Mouse (Mus musculus) limb, embryonic 10.5 days (tissue): ENCODE data around the gene Tk1. TPM values are rescaled to one million over a fixed set of nuclear protein-coding genes. Genes with fewer than 3 reads are reported as not detected.

ENCODE experiments used
- DNase-seq: peaks from one replicate; pipeline ENCODE4 v3.0.0-alpha.2; 2017; ENCODE audit warnings: low spot score
- H3K27ac ChIP-seq: fragments of 300-500 bp; sonication (generic); 2 replicates; pipeline ENCODE4 v1.5.1; 2016; ENCODE audit warnings: mild to moderate bottlenecking
- H3K27me3 ChIP-seq: fragments of 300-500 bp; sonication (generic); 2 replicates; pipeline ENCODE4 v1.6.1; 2016; ENCODE audit warnings: low read depth, mild to moderate bottlenecking; ENCODE audit not compliant: poor library complexity, severe bottlenecking
- H3K36me3 ChIP-seq: fragments of 300-500 bp; sonication (generic); 2 replicates; pipeline ENCODE4 v1.6.1; 2016; ENCODE audit warnings: mild to moderate bottlenecking, moderate library complexity
- H3K4me1 ChIP-seq: fragments of 300-500 bp; sonication (generic); 2 replicates; pipeline ENCODE4 v1.6.1; 2016
- H3K4me3 ChIP-seq: fragments of 300-500 bp; sonication (generic); 2 replicates; pipeline ENCODE4 v1.5.1; 2016; ENCODE audit warnings: mild to moderate bottlenecking, moderate library complexity
- H3K9me3 ChIP-seq: fragments of 300-500 bp; sonication (generic); replicated peaks from 2 replicates; pipeline ENCODE4 v1.6.1; 2016; ENCODE audit warnings: mild to moderate bottlenecking
- WGBS: fragments of 180-500 bp; shearing (Covaris S2); methylation state at CpG from one replicate; pipeline ENCODE4 v1.1.7; 2016; 5-methylcytosine and 5-hydroxymethylcytosine counted together
- polyA plus RNA-seq: library from polyadenylated mRNA; unstranded; fragments of >200 nt; fragmentation: Nextera tagmentation; extraction: Ambion mirVana; gene quantifications from 2 replicates; pipeline ENCODE4 v1.2.1, GENCODE M21; 2016

The Tk1 gene
- polyA plus RNA-seq, 1 experiment from 2014 or later, result 170 TPM

DNA sequence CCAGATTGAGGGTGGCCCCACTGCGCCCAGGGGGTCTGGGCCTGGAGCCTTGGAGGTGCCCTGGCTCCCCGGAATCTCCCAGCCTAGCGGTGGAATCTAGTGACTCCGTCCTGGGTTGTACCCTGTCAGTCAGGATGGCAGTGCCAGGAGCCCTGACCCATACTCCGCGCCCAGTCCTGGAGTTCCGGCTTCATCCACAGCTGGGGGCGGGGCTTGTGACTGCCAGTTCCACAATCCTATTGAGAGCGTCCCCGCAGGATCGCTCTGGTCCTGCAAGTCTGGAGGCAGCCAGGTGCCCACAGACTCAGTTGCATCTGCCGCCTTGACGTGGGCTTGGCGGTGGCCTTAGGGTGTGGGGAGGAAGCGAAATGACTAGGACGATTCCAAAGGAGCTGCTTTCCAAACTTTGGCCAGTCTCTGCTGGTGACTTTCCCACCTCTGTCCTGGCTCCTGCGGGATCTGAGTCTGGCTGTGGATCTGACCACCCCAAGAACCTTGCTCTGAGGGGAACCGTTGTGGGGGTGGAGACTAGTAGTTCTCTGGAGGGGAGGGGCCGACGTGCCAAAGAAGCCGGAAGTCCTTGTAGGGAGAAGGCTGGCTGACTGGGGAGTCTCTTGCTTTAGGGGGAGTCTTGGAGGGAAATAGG, 15.4 kb downstream of the Tk1 start:
- peak overlapping the region; percentile 72 for H3K4me3 ChIP-seq
- peak; percentile 84 for DNase-seq
- H3K36me3 ChIP-seq, result peaks cover 44% of the 10 kb centered on the region
- H3K27me3 ChIP-seq, result no peaks in the 10 kb centered on the region
- H3K9me3 ChIP-seq, result no peaks in the 10 kb centered on the region
- H3K4me1 ChIP-seq, result peaks cover 27% of the 10 kb centered on the region
- WGBS, result under 1% methylated on average over 21 of the region's 21 CpGs
- H3K27ac ChIP-seq, result peak overlapping the region; percentile 75

GRCm38 (mm10) chr11:117809407-117810311, 16.2 kb downstream of the Tk1 start, which contains the start of the genes Gm20708 and Syngr2:
Gene Gm20708, plus strand, starts transcription at chr11:117809668.
Gene Syngr2, plus strand, starts transcription at chr11:117809668.
- peaks cover 27% of the 10 kb centered on the region for H3K4me1 ChIP-seq
- H3K9me3 ChIP-seq, result no peaks in the 10 kb centered on the region
- under 1% methylated on average over 75 of the region's 75 CpGs for WGBS
- peak within 1 kb of the TSS; percentile 72 for H3K4me3 ChIP-seq
- no peaks in the 10 kb centered on the region for H3K27me3 ChIP-seq
- peak within 1 kb of the TSS; percentile 75 for H3K27ac ChIP-seq
- peak; percentile 88 for DNase-seq
- H3K36me3 ChIP-seq, result peaks cover 35% of the 10 kb centered on the region

- Histone ChIP-seq H3K27me3 (no peaks in the 10 kb centered on the region), H3K9me3 (no peaks in the 10 kb centered on the region), H3K27ac (no peak overlapping the region), H3K36me3 (peaks cover 6% of the 10 kb centered on the region; the same call in 1 of the 2 replicates), H3K4me1 (peaks cover 33% of the 10 kb centered on the region), H3K4me3 (no peak overlapping the region)
- 95% methylated on average over 6 of the region's 6 CpGs for WGBS
- no peak for DNase-seq
Observed at GRCm38 (mm10) chr11:117806781-117807180, 19.1 kb downstream of the Tk1 start.

DNA sequence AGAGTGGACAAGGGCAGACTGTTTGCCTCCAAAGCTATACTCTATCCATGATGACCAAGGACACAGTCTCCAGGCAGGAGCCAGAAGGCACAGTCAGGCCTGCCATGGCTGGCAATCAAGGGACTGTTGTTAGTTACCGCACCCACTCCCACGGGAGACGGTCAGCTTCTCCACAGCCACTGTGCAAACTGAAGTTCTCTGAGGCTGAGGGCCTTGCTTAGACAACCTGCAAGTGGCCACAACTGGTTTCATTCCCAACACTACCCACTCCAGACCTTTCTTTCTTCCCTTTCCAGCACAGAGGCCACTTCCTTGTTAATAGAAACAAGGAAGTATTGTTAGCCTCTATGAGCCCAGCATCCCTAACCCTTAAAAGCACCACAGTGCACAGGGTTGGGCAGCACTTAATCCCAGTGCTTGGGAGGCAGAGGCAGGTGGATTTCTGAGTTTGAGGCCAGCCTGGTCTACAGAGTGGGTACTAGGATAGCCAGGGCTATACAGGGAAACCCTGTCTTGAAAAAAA, 22.7 kb downstream of the Tk1 start:
- H3K27ac ChIP-seq, result 0 out of 2 replicates have a peak overlapping the region, but pooled peaks have one; percentile 25
- WGBS, result 94% methylated on average over 3 of the region's 3 CpGs
- DNase-seq, result no peak
- no peak overlapping the region for H3K4me3 ChIP-seq
- no peaks in the 10 kb centered on the region for H3K9me3 ChIP-seq
- peaks cover 19% of the 10 kb centered on the region for H3K4me1 ChIP-seq
- no peaks in the 10 kb centered on the region for H3K27me3 ChIP-seq
- no peaks in the 10 kb centered on the region for H3K36me3 ChIP-seq

DNA sequence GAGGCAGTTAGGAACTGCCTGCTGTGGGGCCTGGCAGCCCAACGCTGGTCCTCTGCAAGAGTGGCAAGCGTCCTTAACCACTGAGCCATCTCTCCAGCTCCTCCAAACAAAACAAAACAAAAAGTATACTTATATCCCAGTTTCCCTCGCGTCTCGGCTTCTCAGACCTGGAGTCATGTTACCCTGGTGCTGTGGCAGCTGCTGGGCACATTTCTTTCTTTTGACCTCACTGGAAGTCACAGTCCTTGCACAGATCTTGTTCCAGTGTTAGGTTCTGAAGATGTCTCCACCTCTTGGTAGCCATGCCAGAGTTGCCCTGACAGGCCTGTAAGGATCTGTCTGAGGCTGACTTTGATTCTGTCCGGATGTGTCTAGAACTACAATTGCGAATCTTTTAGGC, 24.2 kb downstream of the Tk1 start:
- Histone ChIP-seq H3K9me3 (no peaks in the 10 kb centered on the region), H3K4me1 (peaks cover 33% of the 10 kb centered on the region), H3K27me3 (peaks cover 5% of the 10 kb centered on the region; the same call in 1 of the 2 replicates), H3K27ac (0 out of 2 replicates have a peak overlapping the region, but pooled peaks have one; percentile 5), H3K36me3 (no peaks in the 10 kb centered on the region), H3K4me3 (no peak overlapping the region)
- no peak for DNase-seq
- 76% methylated on average over 7 of the region's 7 CpGs for WGBS

GRCm38 (mm10) chr11:117800038-117800437, 25.9 kb downstream of the Tk1 start:
- Histone ChIP-seq H3K4me1 (peaks cover 33% of the 10 kb centered on the region), H3K27me3 (peaks cover 5% of the 10 kb centered on the region; the same call in 1 of the 2 replicates), H3K36me3 (no peaks in the 10 kb centered on the region), H3K4me3 (no peak overlapping the region), H3K9me3 (no peaks in the 10 kb centered on the region), H3K27ac (no peak overlapping the region)
- WGBS, result 88% methylated on average over 7 of the region's 7 CpGs
- no peak for DNase-seq

DNA sequence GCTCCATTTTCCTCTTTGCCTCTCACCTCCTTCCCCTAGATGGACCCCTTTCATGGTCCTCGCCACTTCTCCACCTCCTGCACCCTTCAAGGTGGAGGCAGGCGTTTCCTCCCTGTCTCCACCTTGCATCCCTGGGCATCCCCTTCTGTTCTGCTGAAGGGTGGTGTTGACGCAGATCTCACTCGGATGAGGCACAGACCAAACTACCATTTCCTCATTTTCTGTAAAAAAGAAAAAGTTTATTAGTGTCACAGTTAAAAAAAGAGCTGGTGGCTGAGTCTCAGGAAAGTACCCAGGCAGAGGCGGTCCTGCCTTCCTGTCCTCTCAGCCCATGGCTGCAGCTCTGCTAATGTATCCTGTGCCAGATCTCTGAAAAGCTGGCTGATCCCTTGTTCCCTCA, 26.7 kb downstream of the Tk1 start:
- Histone ChIP-seq H3K9me3 (no peaks in the 10 kb centered on the region), H3K4me3 (no peak overlapping the region), H3K4me1 (peaks cover 39% of the 10 kb centered on the region), H3K36me3 (no peaks in the 10 kb centered on the region), H3K27me3 (peaks cover 5% of the 10 kb centered on the region; the same call in 1 of the 2 replicates), H3K27ac (peak overlapping the region; percentile 53; the same call in 1 of the 2 replicates)
- 62% methylated on average over 5 of the region's 5 CpGs for WGBS
- no peak for DNase-seq

DNA sequence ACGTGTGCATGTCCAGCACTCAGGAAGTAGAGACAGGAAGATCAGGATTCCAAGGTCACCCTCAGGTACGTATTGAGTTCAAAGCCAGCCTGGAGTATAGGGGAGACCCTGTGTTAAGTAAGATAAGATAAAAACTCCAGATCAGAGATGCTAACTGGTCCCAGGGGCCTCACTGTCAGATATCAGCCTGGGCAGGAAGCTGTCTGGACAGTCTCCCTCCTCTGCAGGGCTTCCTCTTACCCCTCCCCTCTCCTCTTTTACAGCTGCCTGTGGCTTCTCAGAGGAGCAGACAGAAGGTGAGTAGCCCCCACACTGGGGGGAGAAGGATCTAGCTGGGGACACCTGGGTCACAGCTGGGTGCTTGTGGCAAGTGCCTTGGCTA, 27.7 kb downstream of the Tk1 start:
- Histone ChIP-seq H3K36me3 (no peaks in the 10 kb centered on the region), H3K9me3 (no peaks in the 10 kb centered on the region), H3K4me1 (peaks cover 41% of the 10 kb centered on the region), H3K27ac (no peak overlapping the region), H3K27me3 (peaks cover 6% of the 10 kb centered on the region), H3K4me3 (no peak overlapping the region)
- WGBS, result 40% methylated on average over 2 of the region's 2 CpGs
- DNase-seq, result no peak

GRCm38 (mm10) chr11:117797511-117798159, 28.3 kb downstream of the Tk1 start, which contains the start of gene 6030468B19Rik:
Gene 6030468B19Rik, plus strand, starts transcription at chr11:117797660.
- Histone ChIP-seq H3K9me3 (no peaks in the 10 kb centered on the region), H3K4me3 (no peak within 1 kb of the TSS), H3K27me3 (peaks cover 8% of the 10 kb centered on the region), H3K36me3 (no peaks in the 10 kb centered on the region), H3K4me1 (peaks cover 39% of the 10 kb centered on the region), H3K27ac (0 out of 2 replicates have a peak within 1 kb of the TSS, but pooled peaks have one; percentile 3)
- DNase-seq, result no peak
- WGBS, result 58% methylated on average over 9 of the region's 9 CpGs

GRCm38 (mm10) chr11:117796954-117797353, 28.9 kb downstream of the Tk1 start:
- H3K36me3 ChIP-seq, result no peaks in the 10 kb centered on the region
- no peak for DNase-seq
- H3K9me3 ChIP-seq, result no peaks in the 10 kb centered on the region
- H3K4me3 ChIP-seq, result no peak overlapping the region
- peaks cover 46% of the 10 kb centered on the region for H3K4me1 ChIP-seq
- 0 out of 2 replicates have a peak overlapping the region, but pooled peaks have one; percentile 3 for H3K27ac ChIP-seq
- WGBS, result 32% methylated on average over 5 of the region's 5 CpGs
- peaks cover 11% of the 10 kb centered on the region for H3K27me3 ChIP-seq

DNA sequence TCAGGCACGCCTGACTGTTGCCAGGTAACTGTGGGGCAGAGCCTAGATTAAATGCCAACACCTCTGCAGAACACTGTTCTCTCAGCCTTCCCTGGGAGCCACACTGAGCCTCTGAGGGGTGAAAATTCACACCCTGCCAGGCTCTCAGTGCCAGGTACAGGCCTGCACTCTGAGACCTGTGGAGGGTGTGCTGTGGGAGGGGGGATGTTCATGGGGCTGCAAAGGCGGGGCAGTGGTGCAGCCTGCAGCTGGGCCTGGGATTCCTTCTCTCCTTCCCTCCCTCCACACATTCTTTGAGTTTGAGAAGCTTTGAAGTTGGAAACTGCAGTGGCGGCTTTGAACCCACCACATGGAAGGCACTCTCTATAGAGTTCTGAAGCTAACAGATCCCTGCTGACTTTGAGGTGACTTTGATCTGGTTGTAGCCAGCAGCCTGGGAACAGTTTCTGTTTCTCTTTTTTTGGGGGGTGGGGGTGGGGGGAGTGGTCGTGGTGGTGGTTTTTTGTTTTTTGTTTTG, 31.8 kb downstream of the Tk1 start:
- peaks cover 35% of the 10 kb centered on the region for H3K27me3 ChIP-seq
- no peak overlapping the region for H3K4me3 ChIP-seq
- H3K9me3 ChIP-seq, result no peaks in the 10 kb centered on the region
- H3K36me3 ChIP-seq, result no peaks in the 10 kb centered on the region
- 35% methylated on average over 4 of the region's 4 CpGs for WGBS
- DNase-seq, result no peak
- peak overlapping the region; percentile 46; the same call in 1 of the 2 replicates for H3K27ac ChIP-seq
- H3K4me1 ChIP-seq, result peaks cover 56% of the 10 kb centered on the region

DNA sequence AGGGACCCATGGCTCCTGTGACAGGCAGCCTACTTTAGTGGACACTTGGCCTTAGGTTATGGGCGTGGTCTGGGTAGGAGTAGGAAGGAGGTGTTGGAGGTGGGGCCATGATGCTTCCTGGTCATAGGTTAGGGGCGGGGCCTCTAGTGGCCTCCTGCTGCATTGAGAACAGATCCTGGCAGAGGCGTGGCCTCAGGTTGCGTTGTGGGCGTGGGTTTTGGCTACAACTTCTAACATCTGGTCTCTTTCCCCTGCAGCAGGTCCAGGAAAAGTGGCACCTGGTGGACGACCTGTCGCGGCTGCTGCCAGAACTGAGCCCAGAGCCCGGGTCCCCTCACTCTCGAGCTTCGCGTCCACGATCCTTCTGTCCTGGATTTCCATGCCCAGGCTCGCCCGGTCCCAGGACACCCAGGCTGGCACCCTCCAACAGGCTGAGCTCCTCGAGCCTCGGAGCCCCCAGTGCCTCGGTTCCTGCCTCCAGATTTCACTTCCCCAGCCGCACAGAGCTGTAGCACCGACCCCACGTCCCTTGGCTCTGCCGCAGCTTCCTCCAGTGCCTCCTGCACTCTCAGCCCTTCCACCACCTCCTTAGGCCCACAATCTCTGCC, 33.5 kb downstream of the Tk1 start:
- Histone ChIP-seq H3K4me1 (peaks cover 39% of the 10 kb centered on the region), H3K27ac (peak overlapping the region; percentile 48; the same call in 1 of the 2 replicates), H3K36me3 (no peaks in the 10 kb centered on the region), H3K9me3 (no peaks in the 10 kb centered on the region), H3K4me3 (peak overlapping the region; percentile 42), H3K27me3 (peaks cover 31% of the 10 kb centered on the region)
- 4% methylated on average over 22 of the region's 22 CpGs for WGBS
- DNase-seq, result peak; percentile 72
